Comparison of ENCODE assay signal across 19 mouse cellular contexts in genomic region chr13:49374730-49375129, GRCm38 (mm10). TPM values are rescaled to one million over a fixed set of nuclear protein-coding genes. Genes with fewer than 3 reads are reported as not detected.
A peak's percentile ranks its signal among the peaks of the same experiment; 100 is the strongest.
DNase-seq lines count a peak whose midpoint lies in the region; ATAC-seq and TF ChIP-seq lines count a peak whose summit lies in the region.
"Had no signal": no experiment of that assay in that cellular context is flagged by ENCODE, and none has a peak within 500 bp of the region (broad histone marks: within the 10 kb centered on the region; RNA-seq: fewer than 3 reads in every experiment).

No protein-coding gene starts in this region.

- no peaks in the 10 kb centered on the region for H3K27me3 ChIP-seq in lung, postnatal 0 days (replicated peaks; ENCODE audit: insufficient read depth, low read length)
- H3K27me3 ChIP-seq in kidney, embryonic 14.5 days (ENCODE audit: control insufficient read depth, insufficient read depth, low read length) = no peaks in the 10 kb centered on the region
- H3K27me3 ChIP-seq: forebrain, embryonic 13.5 days; liver, embryonic 13.5 days had no signal

- no peak overlapping the region for H3K4me2 ChIP-seq in lung, postnatal 0 days (replicated peaks; ENCODE audit: low read depth, low read length)
- no peak overlapping the region for H3K4me2 ChIP-seq in kidney, embryonic 14.5 days (replicated peaks; ENCODE audit: low read depth, low read length)
- H3K4me2 ChIP-seq: forebrain, embryonic 13.5 days; liver, embryonic 13.5 days; lung, embryonic 14.5 days had no signal

- no peaks in the 10 kb centered on the region for H3K9me3 ChIP-seq in lung, postnatal 0 days (ENCODE audit: low read length)
- H3K9me3 ChIP-seq in kidney, embryonic 14.5 days (ENCODE audit: control insufficient read depth, low read length) = no peaks in the 10 kb centered on the region
- H3K9me3 ChIP-seq: forebrain, embryonic 13.5 days; hindbrain, embryonic 10.5 days; liver, embryonic 13.5 days had no signal

- H3K9ac ChIP-seq in lung, postnatal 0 days (replicated peaks; ENCODE audit: low read depth) = no peak overlapping the region
- no peak overlapping the region for H3K9ac ChIP-seq in kidney, embryonic 14.5 days (ENCODE audit: low read depth, low read length)
- H3K9ac ChIP-seq: forebrain, embryonic 13.5 days; liver, embryonic 13.5 days; lung, embryonic 14.5 days had no signal

- peaks cover 17% of the 10 kb centered on the region for H3K36me3 ChIP-seq in lung, postnatal 0 days (ENCODE audit: insufficient read depth, low read length)
- H3K36me3 ChIP-seq in kidney, embryonic 14.5 days (ENCODE audit: control insufficient read depth, insufficient read depth, low read length) = peaks cover 52% of the 10 kb centered on the region

- peaks cover 5% of the 10 kb centered on the region; the same call in 1 of the 2 replicates for H3K4me1 ChIP-seq in lung, postnatal 0 days (ENCODE audit: insufficient read depth, low read depth, low read length)
- peaks cover 11% of the 10 kb centered on the region for H3K4me1 ChIP-seq in kidney, embryonic 14.5 days (ENCODE audit: control insufficient read depth, insufficient read depth, low read length)
- H3K4me1 ChIP-seq: forebrain, embryonic 13.5 days had no signal

- 62% methylated on average over 6 of the region's 6 CpGs for WGBS in lung, postnatal 0 days
- WGBS in kidney, embryonic 14.5 days = 64% methylated on average over 6 of the region's 6 CpGs

- no peak overlapping the region for H3K4me3 ChIP-seq in lung, postnatal 0 days (ENCODE audit: low read depth, low read length)
- no peak overlapping the region for H3K4me3 ChIP-seq in kidney, embryonic 14.5 days (ENCODE audit: low read length)
- H3K4me3 ChIP-seq: erythroblast, embryonic 14.5 days; forebrain, embryonic 13.5 days; hindbrain, embryonic 10.5 days; left cerebral cortex, adult 2 months; liver, embryonic 13.5 days; myocyte had no signal

- DNase-seq in heart, adult 11 months = peak; percentile 86
- DNase-seq in heart, postnatal 14 days = no peak
- DNase-seq in lung, postnatal 0 days (ENCODE audit: low spot score) = peak; percentile 20
- no peak for DNase-seq in lung, postnatal 4 days
- DNase-seq in kidney, postnatal 36 days = peak; percentile 52 to 65
- no peak for DNase-seq in right cerebral cortex, postnatal 4 days
- no peak for DNase-seq in liver
- DNase-seq: cerebellum, adult 9-10 months; gastrocnemius, postnatal 14 days; liver, embryonic 13.5 days; lung, embryonic 14.5 days; midbrain, embryonic 14.5 days had no signal

- H3K27ac ChIP-seq in lung, postnatal 0 days (ENCODE audit: low read length) = no peak overlapping the region
- H3K27ac ChIP-seq in kidney, embryonic 14.5 days (ENCODE audit: low read depth, low read length) = no peak overlapping the region
- H3K27ac ChIP-seq: forebrain, embryonic 13.5 days; hindbrain, embryonic 10.5 days; hindbrain, postnatal 0 days; left cerebral cortex, adult 2 months; liver, embryonic 13.5 days had no signal

- no peak for TF ChIP-seq EP300 in lung, postnatal 0 days (IDR thresholded peaks at IDR 0.05)

- intact Hi-C loops in heart, postnatal 14 days (cut with DNase I) = loop anchor here (10.0 kb wide), 1 partner anchor 160 kb away; the partner anchor contains the start of gene Card19

- TF ChIP-seq CTCF in lung, postnatal 0 days (IDR thresholded peaks at IDR 0.05) = no peak

- no peak for ATAC-seq in lung, postnatal 0 days
- ATAC-seq in kidney, embryonic 14.5 days (ENCODE audit: low FRiP score, low TSS enrichment) = peak; percentile 21; the same call in 1 of the 2 replicates
- ATAC-seq: forebrain, embryonic 13.5 days had no signal

RNA-seq across cellular contexts. Expression of gene Bicd2, which starts 33.3 kb away (rescaled TPM):
- 10 to 100 TPM; 72.1 to 77.7 TPM for total RNA-seq in heart, postnatal 14 days (2021)
- polyA plus RNA-seq in lung, postnatal 0 days (2015; fragmentation: Nextera tagmentation; extraction: Ambion mirVana) = 32.5 and 40.2 TPM in 2 replicates
- 17.1 and 26.1 TPM in 2 replicates for polyA plus RNA-seq in kidney, embryonic 14.5 days (2014; fragmentation: Nextera tagmentation; extraction: Ambion mirVana)

RNA-seq across cellular contexts. Expression of gene Ippk, which starts 46.3 kb away (rescaled TPM):
- 1 to 10 TPM; 7.1 to 7.4 TPM for total RNA-seq in heart, postnatal 14 days (2021)
- 12.0 and 12.6 TPM in 2 replicates for polyA plus RNA-seq in lung, postnatal 0 days (2015; fragmentation: Nextera tagmentation; extraction: Ambion mirVana)
- polyA plus RNA-seq in kidney, embryonic 14.5 days (2014; fragmentation: Nextera tagmentation; extraction: Ambion mirVana) = 8.0 and 16.8 TPM in 2 replicates

RNA-seq across cellular contexts. Expression of gene Fgd3, which starts 54.6 kb away (rescaled TPM):
- total RNA-seq in heart, postnatal 14 days (2021) = 1 to 10 TPM in 1 of 2 experiments, under 1 TPM in 1; 0.79 to 1.5 TPM
- polyA plus RNA-seq in lung, postnatal 0 days (2015; fragmentation: Nextera tagmentation; extraction: Ambion mirVana) = 0.37 and 0.56 TPM in 2 replicates
- 0.20 and 0.46 TPM in 2 replicates for polyA plus RNA-seq in kidney, embryonic 14.5 days (2014; fragmentation: Nextera tagmentation; extraction: Ambion mirVana)

Comparison
In these comparisons a context has a peak if more than half of its experiments do, and no peak if none do; other contexts are left out.
1. DNase-seq: peak in heart, adult 11 months (single experiment), lung, postnatal 0 days (single experiment) and kidney, postnatal 36 days (2 of 2); none in heart, postnatal 14 days (0 of 2), lung, postnatal 4 days (0 of 2), right cerebral cortex, postnatal 4 days (single experiment) and liver (single experiment).